ENCODE assay signal across 20 mouse cellular contexts in the genomic region with DNA sequence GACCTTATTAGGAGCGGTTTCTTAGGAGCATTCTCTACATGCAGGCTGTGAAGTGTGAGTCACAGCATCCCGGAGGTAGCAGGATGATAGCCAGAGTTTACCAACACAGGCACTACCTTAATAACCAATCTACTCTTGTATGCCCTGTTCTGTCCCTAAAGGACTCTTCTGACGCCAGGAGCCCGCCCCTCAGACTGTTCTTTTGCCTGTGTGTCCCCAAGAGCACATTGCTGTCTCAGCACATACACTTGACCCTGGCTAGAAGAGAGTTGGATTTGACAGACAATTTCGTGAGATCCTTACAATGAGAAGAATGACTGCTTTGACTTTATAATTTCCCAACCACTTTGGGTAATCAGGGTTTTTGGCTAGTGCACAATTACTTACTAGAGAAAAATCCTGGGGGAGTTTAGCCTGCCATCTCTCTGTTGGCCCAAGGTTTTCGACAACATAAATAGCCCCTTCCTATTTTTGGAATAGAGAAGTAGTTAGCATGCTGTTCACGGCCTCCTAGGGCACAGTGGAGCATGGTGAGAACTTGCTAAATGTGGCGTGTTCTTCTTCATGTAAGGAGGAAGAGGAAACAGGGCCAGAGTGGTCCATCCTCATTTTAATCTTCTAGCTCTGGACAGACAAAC.
DNase-seq lines count a peak whose midpoint lies in the region; ATAC-seq and TF ChIP-seq lines count a peak whose summit lies in the region.
"Had no signal": no experiment of that assay in that cellular context is flagged by ENCODE, and none has a peak within 500 bp of the region (broad histone marks: within the 10 kb centered on the region; RNA-seq: fewer than 3 reads in every experiment).

No protein-coding gene starts in this region.

- H3K4me3 ChIP-seq in hindbrain, embryonic 16.5 days (ENCODE audit: low read length): no peak overlapping the region
- H3K4me3 ChIP-seq in hindbrain, embryonic 12.5 days: no peak overlapping the region
- H3K4me3 ChIP-seq in midbrain, embryonic 13.5 days (replicated peaks): no peak overlapping the region
- no peak overlapping the region for H3K4me3 ChIP-seq in midbrain, embryonic 10.5 days
- no peak overlapping the region for H3K4me3 ChIP-seq in midbrain, postnatal 0 days (ENCODE audit: low read depth, low read length)
- H3K4me3 ChIP-seq: limb, embryonic 10.5 days; neural tube, embryonic 12.5 days had no signal

- H3K4me1 ChIP-seq in hindbrain, embryonic 16.5 days (ENCODE audit: control insufficient read depth, insufficient read depth, low read depth, low read length): no peaks in the 10 kb centered on the region
- H3K4me1 ChIP-seq in hindbrain, embryonic 12.5 days: no peaks in the 10 kb centered on the region
- no peaks in the 10 kb centered on the region for H3K4me1 ChIP-seq in midbrain, embryonic 13.5 days (replicated peaks)
- H3K4me1 ChIP-seq in midbrain, embryonic 10.5 days: no peaks in the 10 kb centered on the region
- H3K4me1 ChIP-seq in midbrain, postnatal 0 days (ENCODE audit: insufficient read depth, low read length): no peaks in the 10 kb centered on the region
- H3K4me1 ChIP-seq: limb, embryonic 10.5 days; neural tube, embryonic 12.5 days had no signal

- H3K9me3 ChIP-seq in hindbrain, embryonic 16.5 days (ENCODE audit: control insufficient read depth, low read length): no peaks in the 10 kb centered on the region
- no peaks in the 10 kb centered on the region for H3K9me3 ChIP-seq in hindbrain, embryonic 12.5 days (replicated peaks)
- no peaks in the 10 kb centered on the region for H3K9me3 ChIP-seq in midbrain, embryonic 13.5 days
- no peaks in the 10 kb centered on the region for H3K9me3 ChIP-seq in midbrain, embryonic 10.5 days (replicated peaks)
- H3K9me3 ChIP-seq in midbrain, postnatal 0 days (ENCODE audit: low read length): no peaks in the 10 kb centered on the region
- H3K9me3 ChIP-seq: limb, embryonic 10.5 days; neural tube, embryonic 12.5 days had no signal

- H3K9ac ChIP-seq in hindbrain, embryonic 16.5 days (ENCODE audit: low read depth, low read length): no peak overlapping the region
- H3K9ac ChIP-seq in hindbrain, embryonic 12.5 days: no peak overlapping the region
- no peak overlapping the region for H3K9ac ChIP-seq in midbrain, embryonic 13.5 days (replicated peaks)
- H3K9ac ChIP-seq in midbrain, postnatal 0 days (replicated peaks; ENCODE audit: low read length, poor library complexity, severe bottlenecking): no peak overlapping the region
- H3K9ac ChIP-seq: lung, embryonic 14.5 days; neural tube, embryonic 12.5 days had no signal

- 63% methylated on average over 8 of the region's 8 CpGs for WGBS in hindbrain, embryonic 16.5 days
- WGBS in hindbrain, embryonic 12.5 days: 80% methylated on average over 8 of the region's 8 CpGs
- 70% methylated on average over 8 of the region's 8 CpGs for WGBS in midbrain, embryonic 13.5 days
- 84% methylated on average over 8 of the region's 8 CpGs for WGBS in midbrain, embryonic 10.5 days
- WGBS in midbrain, postnatal 0 days: 59% methylated on average over 8 of the region's 8 CpGs

- no peak overlapping the region for H3K4me2 ChIP-seq in hindbrain, embryonic 16.5 days (ENCODE audit: low read length)
- H3K4me2 ChIP-seq in hindbrain, embryonic 12.5 days (replicated peaks): no peak overlapping the region
- no peak overlapping the region for H3K4me2 ChIP-seq in midbrain, embryonic 13.5 days (replicated peaks)
- H3K4me2 ChIP-seq in midbrain, postnatal 0 days (ENCODE audit: low read depth, low read length, poor library complexity, severe bottlenecking): no peak overlapping the region
- H3K4me2 ChIP-seq: liver, embryonic 11.5 days; lung, embryonic 14.5 days; neural tube, embryonic 12.5 days had no signal

- H3K27me3 ChIP-seq in hindbrain, embryonic 16.5 days (replicated peaks; ENCODE audit: control insufficient read depth, insufficient read depth, low read length): no peaks in the 10 kb centered on the region
- no peaks in the 10 kb centered on the region for H3K27me3 ChIP-seq in hindbrain, embryonic 12.5 days
- H3K27me3 ChIP-seq in midbrain, embryonic 13.5 days: no peaks in the 10 kb centered on the region
- H3K27me3 ChIP-seq in midbrain, embryonic 10.5 days (ENCODE audit: low read depth, poor library complexity, severe bottlenecking): no peaks in the 10 kb centered on the region
- H3K27me3 ChIP-seq in midbrain, postnatal 0 days (ENCODE audit: insufficient read depth, low read length): no peaks in the 10 kb centered on the region
- H3K27me3 ChIP-seq: neural tube, embryonic 12.5 days had no signal

- no peaks in the 10 kb centered on the region for H3K36me3 ChIP-seq in hindbrain, embryonic 16.5 days (ENCODE audit: control insufficient read depth, insufficient read depth, low read length)
- no peaks in the 10 kb centered on the region for H3K36me3 ChIP-seq in hindbrain, embryonic 12.5 days
- no peaks in the 10 kb centered on the region for H3K36me3 ChIP-seq in midbrain, embryonic 13.5 days
- H3K36me3 ChIP-seq in midbrain, embryonic 10.5 days: no peaks in the 10 kb centered on the region
- H3K36me3 ChIP-seq in midbrain, postnatal 0 days (ENCODE audit: insufficient read depth, low read length): no peaks in the 10 kb centered on the region
- H3K36me3 ChIP-seq: limb, embryonic 10.5 days; neural tube, embryonic 12.5 days had no signal

- DNase-seq in cerebellum, postnatal 10 days: peak; percentile 11 to 23
- DNase-seq in cerebellum, adult 11 months: no peak
- no peak for DNase-seq in midbrain, embryonic 10.5 days (ENCODE audit: low spot score)
- DNase-seq in midbrain, postnatal 0 days (ENCODE audit: low spot score): peak; percentile 52
- no peak for DNase-seq in heart, postnatal 25 days (ENCODE audit: low spot score)
- DNase-seq: adrenal gland, adult 8-10 months; gastrocnemius, postnatal 36 days; heart, postnatal 14 days; kidney, adult 9 months; kidney, postnatal 4 days; lung, embryonic 14.5 days; lung, postnatal 4 days; spleen, adult 18-20 months; thymus, adult 18-20 months had no signal

- intact Hi-C loops in heart, postnatal 25 days (cut with DNase I): no loop called here

- no peak for TF ChIP-seq CTCF in midbrain, postnatal 0 days (IDR thresholded peaks at IDR 0.05)

- peak; percentile 72 for ATAC-seq in hindbrain, embryonic 16.5 days
- ATAC-seq in hindbrain, embryonic 12.5 days (ENCODE audit: low FRiP score): no peak
- ATAC-seq in midbrain, embryonic 13.5 days: peak; percentile 66; the same call in 1 of the 2 replicates
- no peak for ATAC-seq in midbrain, postnatal 0 days (ENCODE audit: low FRiP score)

- H3K27ac ChIP-seq in hindbrain, embryonic 16.5 days (ENCODE audit: low read depth, low read length): no peak overlapping the region
- no peak overlapping the region for H3K27ac ChIP-seq in hindbrain, embryonic 12.5 days
- H3K27ac ChIP-seq in midbrain, embryonic 13.5 days: no peak overlapping the region
- H3K27ac ChIP-seq in midbrain, embryonic 10.5 days (replicated peaks): no peak overlapping the region
- H3K27ac ChIP-seq in midbrain, postnatal 0 days (ENCODE audit: low read depth, low read length): no peak overlapping the region
- H3K27ac ChIP-seq: limb, embryonic 10.5 days; neural tube, embryonic 12.5 days had no signal

Comparison
In these comparisons a context has a peak if more than half of its experiments do, and no peak if none do; other contexts are left out.
1. DNase-seq: peak in cerebellum, postnatal 10 days (2 of 2) and midbrain, postnatal 0 days (single experiment); none in cerebellum, adult 11 months (single experiment), midbrain, embryonic 10.5 days (single experiment) and heart, postnatal 25 days (single experiment).
2. ATAC-seq: peak in hindbrain, embryonic 16.5 days (single experiment) and midbrain, embryonic 13.5 days (single experiment); none in hindbrain, embryonic 12.5 days (single experiment) and midbrain, postnatal 0 days (single experiment).